Mouse (Mus musculus): ENCODE data around the gene Fam192a. TPM values are rescaled to one million over a fixed set of nuclear protein-coding genes. Genes with fewer than 3 reads are reported as not detected.

Gene Fam192a
- polyA plus RNA-seq, 1 experiment: 56.1 TPM

DNA sequence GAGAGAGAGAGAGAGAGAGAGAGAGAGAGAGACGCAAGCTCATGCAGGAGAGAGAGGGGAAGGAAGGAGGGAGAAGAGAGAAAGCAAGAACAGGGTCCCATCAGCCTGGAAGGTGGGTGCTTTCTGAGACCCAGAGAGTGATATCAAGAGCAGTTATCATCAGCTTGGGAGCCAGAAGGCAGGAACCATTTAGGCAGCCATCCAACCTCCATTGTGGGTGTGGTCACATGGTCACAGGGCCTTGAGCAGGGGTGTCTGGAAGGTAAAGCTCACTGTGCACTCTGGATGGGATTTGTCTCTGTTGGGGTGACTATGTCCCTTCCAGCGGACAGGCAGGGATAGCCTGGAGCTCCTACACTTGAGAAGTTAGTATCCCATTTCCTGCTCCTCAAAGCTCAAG, 61.8 kb downstream of the Fam192a start:
- H3K27ac ChIP-seq (ENCODE audit: insufficient read depth, low read length): no peak overlapping the region
- WGBS: 96% methylated on average over 2 of the region's 2 CpGs
- H3K4me1 ChIP-seq (ENCODE audit: control insufficient read depth, insufficient read depth, low read length): peaks cover 10% of the 10 kb centered on the region; the same call in 1 of the 2 replicates
- H3K4me3 ChIP-seq (replicated peaks; ENCODE audit: insufficient read depth, low read depth, low read length): no peak overlapping the region
- H3K27me3 ChIP-seq (ENCODE audit: control insufficient read depth, insufficient read depth, low read length): no peaks in the 10 kb centered on the region
- TF ChIP-seq CTCF (IDR thresholded peaks at IDR 0.05; ENCODE audit: borderline replicate concordance, insufficient read depth, low read depth, low read length) (no peak), POLR2A (IDR thresholded peaks at IDR 0.05; ENCODE audit: borderline replicate concordance, insufficient read depth, low read length) (no peak)
- DNase-seq: no peak

DNA sequence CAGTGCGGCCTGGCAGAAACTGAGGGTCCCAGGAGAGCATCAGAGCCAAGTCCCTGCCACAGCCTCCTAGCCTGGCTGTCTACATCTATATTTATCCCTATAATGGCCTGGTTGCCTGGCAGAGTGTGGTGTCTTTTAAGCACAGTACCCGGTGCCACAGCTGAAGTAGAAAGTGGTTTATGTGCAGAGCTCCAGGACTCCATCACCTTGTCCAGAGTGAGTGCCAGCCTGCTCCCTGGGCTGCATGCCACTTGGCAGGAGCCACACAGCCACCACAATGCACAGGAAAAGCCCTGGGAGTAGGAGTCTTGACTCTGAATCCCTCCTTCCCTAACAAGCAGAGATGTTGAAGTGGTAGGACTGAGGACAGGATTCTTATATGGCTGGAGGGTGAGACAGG, 64.3 kb downstream of the Fam192a start:
- no peak overlapping the region for H3K4me3 ChIP-seq (replicated peaks; ENCODE audit: insufficient read depth, low read depth, low read length)
- TF ChIP-seq POLR2A (IDR thresholded peaks at IDR 0.05; ENCODE audit: borderline replicate concordance, insufficient read depth, low read length): no peak
- no peak for DNase-seq
- no peak overlapping the region for H3K27ac ChIP-seq (ENCODE audit: insufficient read depth, low read length)
- no peaks in the 10 kb centered on the region; the same call in 1 of the 2 replicates for H3K27me3 ChIP-seq (ENCODE audit: control insufficient read depth, insufficient read depth, low read length)
- 26% methylated on average over 2 of the region's 2 CpGs for WGBS
- peaks cover 10% of the 10 kb centered on the region; the same call in 1 of the 2 replicates for H3K4me1 ChIP-seq (ENCODE audit: control insufficient read depth, insufficient read depth, low read length)

DNA sequence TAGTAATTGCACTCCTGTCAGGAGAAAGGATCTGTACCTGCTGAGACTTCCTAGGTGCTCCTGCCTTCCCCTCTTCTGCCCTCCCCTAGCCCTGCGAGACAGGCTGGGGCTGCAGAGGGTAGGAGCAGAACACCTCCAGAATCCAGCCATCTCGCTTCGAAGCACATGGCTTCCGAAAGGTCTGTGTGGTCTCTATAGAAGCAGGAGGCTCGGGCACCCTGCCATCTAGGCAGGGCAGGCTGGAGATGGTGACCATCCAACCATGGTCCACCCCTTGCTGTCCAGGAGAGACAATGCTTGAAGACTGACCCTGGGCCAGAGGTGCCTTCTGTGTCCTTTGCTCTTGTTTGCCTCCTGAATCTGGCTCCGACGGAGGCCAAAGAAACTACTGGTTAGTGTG, 66.2 kb downstream of the Fam192a start:
- Histone ChIP-seq H3K27me3 (ENCODE audit: control insufficient read depth, insufficient read depth, low read length) (no peaks in the 10 kb centered on the region; the same call in 1 of the 2 replicates), H3K4me1 (ENCODE audit: control insufficient read depth, insufficient read depth, low read length) (peaks cover 10% of the 10 kb centered on the region; the same call in 1 of the 2 replicates), H3K27ac (ENCODE audit: insufficient read depth, low read length) (no peak overlapping the region), H3K4me3 (replicated peaks; ENCODE audit: insufficient read depth, low read depth, low read length) (no peak overlapping the region)
- 58% methylated on average over 7 of the region's 7 CpGs for WGBS
- TF ChIP-seq POLR2A (IDR thresholded peaks at IDR 0.05; ENCODE audit: borderline replicate concordance, insufficient read depth, low read length) (no peak), CTCF (IDR thresholded peaks at IDR 0.05; ENCODE audit: borderline replicate concordance, insufficient read depth, low read depth, low read length) (no peak)
- no peak for DNase-seq

DNA sequence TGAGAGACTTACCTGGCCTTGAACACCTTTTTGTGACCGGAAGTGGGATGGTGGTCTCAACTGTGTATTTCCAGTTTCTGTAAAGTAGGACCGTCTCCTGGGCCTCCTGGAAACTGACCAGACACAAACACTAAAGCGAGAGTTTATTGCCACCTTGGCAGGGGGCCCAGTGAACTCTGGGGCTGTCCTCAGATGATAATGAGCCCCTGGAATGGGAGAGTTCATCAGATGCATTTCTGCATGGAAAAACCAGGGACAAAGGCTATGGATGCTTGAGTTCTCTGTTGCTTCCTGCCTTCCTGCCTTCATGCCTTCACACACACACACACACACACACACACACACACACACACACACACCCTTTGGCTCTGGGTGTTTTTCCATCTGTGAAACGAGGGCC, 67.2 kb downstream of the Fam192a start:
- Histone ChIP-seq H3K27ac (ENCODE audit: insufficient read depth, low read length) (no peak overlapping the region), H3K27me3 (ENCODE audit: control insufficient read depth, insufficient read depth, low read length) (no peaks in the 10 kb centered on the region; the same call in 1 of the 2 replicates), H3K4me1 (ENCODE audit: control insufficient read depth, insufficient read depth, low read length) (peaks cover 10% of the 10 kb centered on the region; the same call in 1 of the 2 replicates), H3K4me3 (replicated peaks; ENCODE audit: insufficient read depth, low read depth, low read length) (no peak overlapping the region)
- DNase-seq: no peak
- TF ChIP-seq CTCF (IDR thresholded peaks at IDR 0.05; ENCODE audit: borderline replicate concordance, insufficient read depth, low read depth, low read length) (no peak), POLR2A (IDR thresholded peaks at IDR 0.05; ENCODE audit: borderline replicate concordance, insufficient read depth, low read length) (no peak)
- WGBS: 53% methylated on average over 4 of the region's 4 CpGs

DNA sequence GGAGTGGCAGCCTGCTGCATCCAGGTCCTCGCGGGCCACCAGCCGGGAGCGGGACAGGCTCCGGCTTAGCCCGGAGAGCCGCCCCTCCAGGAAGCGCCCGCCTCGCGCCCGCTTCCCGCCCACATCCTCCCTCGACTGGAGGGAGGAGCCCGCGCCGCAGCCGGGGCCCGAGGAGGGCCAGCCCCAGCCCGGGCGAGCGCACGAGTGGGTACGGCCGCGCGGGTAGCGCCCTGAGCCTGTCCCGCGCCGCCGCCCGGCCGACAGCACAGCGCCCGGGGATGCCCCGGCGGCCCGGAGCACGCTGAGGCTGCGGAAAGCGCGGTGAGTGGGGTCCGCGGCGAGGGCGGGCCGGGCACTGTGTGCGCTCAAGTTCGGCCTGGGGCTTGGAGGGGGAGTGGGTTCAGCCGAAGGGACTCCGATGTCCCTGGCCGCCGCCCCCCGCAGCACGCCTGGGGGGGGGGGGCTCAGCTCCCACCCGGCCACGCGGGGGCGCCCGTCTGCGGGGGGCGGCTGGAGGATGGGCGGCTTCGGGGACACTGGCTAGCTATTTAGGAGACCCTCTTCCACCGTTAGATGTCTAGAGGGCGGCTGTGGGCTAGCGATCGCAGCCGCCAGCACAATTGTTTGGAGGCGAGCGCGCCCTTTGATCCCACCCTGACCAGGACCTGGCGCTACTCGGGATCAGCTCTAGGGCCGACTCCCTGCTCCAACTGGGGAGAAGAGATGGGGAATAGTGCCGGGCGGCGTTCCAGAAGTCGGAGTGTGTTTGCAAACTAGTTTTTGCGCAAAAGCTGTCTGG, 68.7 kb downstream of the Fam192a start, which contains the start of gene Cpne2:
Gene Cpne2 (plus strand): TSS at position 118 of the 799 bp plus-strand sequence.
- 1% methylated on average over 78 of the region's 81 CpGs for WGBS
- no peak for TF ChIP-seq CTCF (IDR thresholded peaks at IDR 0.05; ENCODE audit: borderline replicate concordance, insufficient read depth, low read depth, low read length)
- no peak for TF ChIP-seq POLR2A (IDR thresholded peaks at IDR 0.05; ENCODE audit: borderline replicate concordance, insufficient read depth, low read length)

GRCm38 (mm10) chr8:94532525-94532872, 69.3 kb downstream of the Fam192a start:
- peaks cover 8% of the 10 kb centered on the region; the same call in 1 of the 2 replicates for H3K4me1 ChIP-seq (ENCODE audit: control insufficient read depth, insufficient read depth, low read length)
- H3K27me3 ChIP-seq (ENCODE audit: control insufficient read depth, insufficient read depth, low read length): no peaks in the 10 kb centered on the region; the same call in 1 of the 2 replicates
- no peak for DNase-seq
- WGBS: 1% methylated on average over 34 of the region's 34 CpGs
- no peak overlapping the region for H3K27ac ChIP-seq (ENCODE audit: insufficient read depth, low read length)
- peak overlapping the region; percentile 37 for H3K4me3 ChIP-seq (replicated peaks; ENCODE audit: insufficient read depth, low read depth, low read length)
- TF ChIP-seq POLR2A (IDR thresholded peaks at IDR 0.05; ENCODE audit: borderline replicate concordance, insufficient read depth, low read length) (no peak), CTCF (IDR thresholded peaks at IDR 0.05; ENCODE audit: borderline replicate concordance, insufficient read depth, low read depth, low read length) (no peak)

More for the DNA sequence above, 68.7 kb downstream of the Fam192a start, which contains the start of gene Cpne2:
- no peaks in the 10 kb centered on the region; the same call in 1 of the 2 replicates for H3K27me3 ChIP-seq (ENCODE audit: control insufficient read depth, insufficient read depth, low read length)
- DNase-seq: peak; percentile 22 to 26
- peak within 1 kb of the TSS; percentile 37 for H3K4me3 ChIP-seq (replicated peaks; ENCODE audit: insufficient read depth, low read depth, low read length)
- peaks cover 10% of the 10 kb centered on the region; the same call in 1 of the 2 replicates for H3K4me1 ChIP-seq (ENCODE audit: control insufficient read depth, insufficient read depth, low read length)
- no peak within 1 kb of the TSS for H3K27ac ChIP-seq (ENCODE audit: insufficient read depth, low read length)

DNA sequence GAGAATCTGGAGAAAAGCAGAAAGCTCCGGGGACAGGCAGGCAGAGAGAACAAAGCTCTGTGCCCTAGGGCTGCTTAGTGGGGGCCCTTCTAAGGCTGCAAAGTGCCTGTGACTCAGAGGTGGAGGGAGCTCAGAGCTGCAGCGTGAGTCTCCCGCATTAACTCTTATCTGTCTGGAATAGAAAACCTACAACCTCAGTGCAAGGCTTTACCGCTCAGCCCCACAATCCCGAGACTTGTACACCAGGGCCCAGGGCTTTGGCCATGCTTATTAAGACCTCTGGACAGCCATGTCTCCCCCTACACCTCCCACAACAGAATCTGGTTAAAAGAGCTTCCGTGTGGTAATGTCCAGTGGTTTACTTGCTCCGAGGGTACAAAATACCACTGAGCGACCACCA, 69.8 kb downstream of the Fam192a start:
- no peak for DNase-seq
- Histone ChIP-seq H3K27me3 (ENCODE audit: control insufficient read depth, insufficient read depth, low read length) (no peaks in the 10 kb centered on the region; the same call in 1 of the 2 replicates), H3K4me3 (replicated peaks; ENCODE audit: insufficient read depth, low read depth, low read length) (no peak overlapping the region), H3K27ac (ENCODE audit: insufficient read depth, low read length) (no peak overlapping the region), H3K4me1 (ENCODE audit: control insufficient read depth, insufficient read depth, low read length) (peaks cover 3% of the 10 kb centered on the region; the same call in 1 of the 2 replicates)
- TF ChIP-seq CTCF (IDR thresholded peaks at IDR 0.05; ENCODE audit: borderline replicate concordance, insufficient read depth, low read depth, low read length) (no peak), POLR2A (IDR thresholded peaks at IDR 0.05; ENCODE audit: borderline replicate concordance, insufficient read depth, low read length) (no peak)
- 27% methylated on average over 8 of the region's 8 CpGs for WGBS

DNA sequence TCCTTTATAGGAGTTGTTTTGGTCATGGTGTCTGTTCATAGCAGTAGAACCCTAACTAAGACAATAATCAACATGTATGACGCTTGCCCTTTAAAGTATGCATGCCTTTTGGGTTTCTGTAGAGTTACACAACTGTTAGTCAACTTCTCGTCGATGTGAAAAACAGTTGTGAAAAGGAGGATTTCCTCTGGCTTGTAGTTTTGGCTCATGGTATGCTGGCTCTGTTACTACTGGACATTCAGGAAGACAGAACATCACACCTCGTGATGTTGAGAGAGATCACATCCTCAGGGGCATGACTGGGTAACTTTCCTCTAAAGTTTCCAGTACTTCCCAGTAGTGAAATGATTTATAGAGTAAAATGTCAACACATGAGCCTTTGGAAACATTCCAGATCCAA, 71.2 kb downstream of the Fam192a start:
- 92% methylated on average over 4 of the region's 4 CpGs for WGBS
- Histone ChIP-seq H3K4me1 (ENCODE audit: control insufficient read depth, insufficient read depth, low read length) (no peaks in the 10 kb centered on the region), H3K4me3 (replicated peaks; ENCODE audit: insufficient read depth, low read depth, low read length) (no peak overlapping the region), H3K27me3 (ENCODE audit: control insufficient read depth, insufficient read depth, low read length) (no peaks in the 10 kb centered on the region; the same call in 1 of the 2 replicates), H3K27ac (ENCODE audit: insufficient read depth, low read length) (no peak overlapping the region)
- DNase-seq: no peak
- TF ChIP-seq POLR2A (IDR thresholded peaks at IDR 0.05; ENCODE audit: borderline replicate concordance, insufficient read depth, low read length) (no peak), CTCF (IDR thresholded peaks at IDR 0.05; ENCODE audit: borderline replicate concordance, insufficient read depth, low read depth, low read length) (no peak)

Measured in cerebellum, adult 2 months (tissue).